Mouse (Mus musculus) cortical plate, adult 2 months (tissue): ENCODE results near the gene Mamdc2.

Source experiments
- CTCF ChIP-seq: fragments of 200-500 bp; IDR thresholded peaks from 2 replicates; pipeline ENCODE4 v1.5.1; 2011; ENCODE audit warnings: mild to moderate bottlenecking, control low read depth, low read length; ENCODE audit not compliant: insufficient read depth; ENCODE audit errors: extremely low read depth
- POLR2A ChIP-seq: fragments of 200-500 bp; IDR thresholded peaks from 2 replicates; pipeline ENCODE4 v1.6.1; 2011; ENCODE audit warnings: mild to moderate bottlenecking, low read length, control low read depth; ENCODE audit not compliant: insufficient read depth; ENCODE audit errors: extremely low read depth

DNA sequence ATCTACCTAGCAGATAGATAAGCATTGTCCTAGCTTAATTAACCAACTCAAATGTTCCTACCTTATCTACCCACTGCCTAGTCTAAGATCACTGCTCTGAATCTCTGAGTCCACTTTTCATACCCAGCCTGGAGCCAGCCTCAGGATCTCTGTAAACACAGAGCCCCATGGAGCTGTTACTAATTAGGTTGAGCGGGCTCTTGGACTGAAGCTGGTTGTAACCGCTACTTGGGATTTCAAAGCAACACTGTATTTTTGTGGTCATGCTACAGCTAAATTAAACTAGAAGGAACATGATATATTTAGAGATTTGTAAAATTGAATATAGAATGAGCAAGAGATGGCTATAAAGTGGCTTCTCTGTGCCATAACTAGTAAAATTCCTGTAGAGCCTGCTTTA is 65.8 kb downstream of the Mamdc2 start:
- no peak for TF ChIP-seq CTCF
- no peak for TF ChIP-seq POLR2A
